Mouse (Mus musculus) frontal cortex, postnatal 14 days (tissue): ENCODE results near the gene Phlpp1.
A peak's percentile ranks its signal among the peaks of the same experiment; 100 is the strongest.

Experiments used
- DNase-seq, 2 experiments: peaks; one replicate each; pipeline ENCODE4 v3.0.0; 2022; ENCODE audit warnings: low spot score in 2 of 2

The Phlpp1 gene

GRCm38 (mm10) chr1:106171241-106172220 is at the start of gene Phlpp1:
Phlpp1 (plus strand) TSS chr1:106171752.
- peak; percentile 100 for DNase-seq

- DNase-seq, result peak in 1 of 2 experiments; percentile 14
Measured at GRCm38 (mm10) chr1:106126601-106127000, 45.0 kb upstream of the Phlpp1 start.

- no peak for DNase-seq
Measured at GRCm38 (mm10) chr1:106131697-106132349, 39.7 kb upstream of the Phlpp1 start.

- no peak for DNase-seq
Measured at GRCm38 (mm10) chr1:106132350-106132700, 39.2 kb upstream of the Phlpp1 start.

GRCm38 (mm10) chr1:106138691-106139090 is 32.9 kb upstream of the Phlpp1 start:
- DNase-seq, result no peak

- no peak for DNase-seq
Measured at GRCm38 (mm10) chr1:106139137-106139536, 32.4 kb upstream of the Phlpp1 start.

GRCm38 (mm10) chr1:106142010-106142409 is 29.5 kb upstream of the Phlpp1 start:
- no peak for DNase-seq

GRCm38 (mm10) chr1:106144534-106144933 is 27.0 kb upstream of the Phlpp1 start:
- no peak for DNase-seq

- no peak for DNase-seq
Measured at GRCm38 (mm10) chr1:106145055-106145454, 26.5 kb upstream of the Phlpp1 start.

- no peak for DNase-seq
Measured at GRCm38 (mm10) chr1:106145565-106146190, 25.9 kb upstream of the Phlpp1 start.

GRCm38 (mm10) chr1:106148386-106149380 is 22.9 kb upstream of the Phlpp1 start:
- DNase-seq, result no peak

- DNase-seq, result no peak
Measured at GRCm38 (mm10) chr1:106151846-106152245, 19.7 kb upstream of the Phlpp1 start.

- no peak for DNase-seq
Measured at GRCm38 (mm10) chr1:106152742-106153141, 18.8 kb upstream of the Phlpp1 start.

- no peak for DNase-seq
Measured at GRCm38 (mm10) chr1:106154590-106154989, 17.0 kb upstream of the Phlpp1 start.

- DNase-seq, result peak; percentile 23 to 30
Measured at GRCm38 (mm10) chr1:106155087-106155567, 16.4 kb upstream of the Phlpp1 start.

GRCm38 (mm10) chr1:106155702-106156101 is 15.8 kb upstream of the Phlpp1 start:
- no peak for DNase-seq

GRCm38 (mm10) chr1:106157961-106158515 is 13.5 kb upstream of the Phlpp1 start:
- DNase-seq, result no peak

- no peak for DNase-seq
Measured at GRCm38 (mm10) chr1:106159667-106160066, 11.9 kb upstream of the Phlpp1 start.

GRCm38 (mm10) chr1:106160916-106161315 is 10.6 kb upstream of the Phlpp1 start:
- no peak for DNase-seq

- DNase-seq, result no peak
Measured at GRCm38 (mm10) chr1:106162581-106162980, 9.0 kb upstream of the Phlpp1 start.

GRCm38 (mm10) chr1:106163401-106163800 is 8.2 kb upstream of the Phlpp1 start:
- DNase-seq, result no peak
